Mouse (Mus musculus) midbrain, postnatal 0 days (tissue): ENCODE measurements at regions not wholly inside any gene's neighbourhood (a gene's known extent, or its start where the extent isn't known, plus 50 kb on each side); places are given as distances from the start of the nearest gene placed in this dataset.

Experiments used
- ATAC-seq: fragments of 200-750 bp; cut with Nextera tagmentation; 2 replicates; pipeline ENCODE4 v1.8.0; 2017; ENCODE audit warnings: moderate number of reproducible peaks, mild to moderate bottlenecking, moderate TSS enrichment, moderate library complexity; ENCODE audit not compliant: low FRiP score
- DNase-seq: peaks from one replicate; pipeline ENCODE4 v3.0.0-alpha.2; 2015; ENCODE audit warnings: low spot score
- H3K27ac ChIP-seq: fragments of 300-500 bp; sonication (generic); 2 replicates; pipeline ENCODE4 v1.5.1; 2014; ENCODE audit warnings: low read depth, mild to moderate bottlenecking, low read length, mixed read lengths
- H3K27me3 ChIP-seq: fragments of 300-500 bp; sonication (generic); 2 replicates; pipeline ENCODE4 v1.6.1; 2014; ENCODE audit warnings: low read length, control low read depth, mixed read lengths; ENCODE audit not compliant: insufficient read depth
- H3K36me3 ChIP-seq: fragments of 300-500 bp; sonication (generic); 2 replicates; pipeline ENCODE4 v1.6.1; 2014; ENCODE audit warnings: low read length, control low read depth, mixed read lengths; ENCODE audit not compliant: insufficient read depth
- H3K4me1 ChIP-seq: fragments of 300-500 bp; sonication (generic); 2 replicates; pipeline ENCODE4 v1.6.1; 2014; ENCODE audit warnings: mild to moderate bottlenecking, control low read depth, antibody characterized with exemption, low read length, mixed read lengths; ENCODE audit not compliant: insufficient read depth
- H3K4me2 ChIP-seq: fragments of 300-500 bp; sonication (generic); 2 replicates; pipeline ENCODE4 v1.6.1; 2014; ENCODE audit warnings: low read depth, mild to moderate bottlenecking, low read length, mixed read lengths; ENCODE audit not compliant: poor library complexity, severe bottlenecking
- H3K4me3 ChIP-seq: fragments of 300-500 bp; sonication (generic); 2 replicates; pipeline ENCODE4 v1.5.1; 2014; ENCODE audit warnings: low read depth, mild to moderate bottlenecking, low read length, moderate library complexity
- H3K9ac ChIP-seq: fragments of 300-500 bp; sonication (generic); replicated peaks from 2 replicates; pipeline ENCODE4 v1.6.1; 2014; ENCODE audit warnings: mild to moderate bottlenecking, low read length, moderate library complexity, mixed read lengths; ENCODE audit not compliant: poor library complexity, severe bottlenecking
- H3K9me3 ChIP-seq: fragments of 300-500 bp; sonication (generic); 2 replicates; pipeline ENCODE4 v1.6.1; 2016; ENCODE audit warnings: low read length, control low read depth
- CTCF ChIP-seq: IDR thresholded peaks from 2 replicates; pipeline ENCODE4 v1.5.1; 2016; ENCODE audit warnings: antibody characterized with exemption, mild to moderate bottlenecking
- WGBS: fragments of 180-500 bp; shearing (Covaris S2); extraction: QIAGEN DNeasy Blood & Tissue Kit; methylation state at CpG from one replicate; pipeline ENCODE4 v1.1.7; 2014; 5-methylcytosine and 5-hydroxymethylcytosine counted together

- H3K4me2 ChIP-seq, result no peak overlapping the region
- no peaks in the 10 kb centered on the region for H3K36me3 ChIP-seq
- DNase-seq, result no peak
- no peaks in the 10 kb centered on the region for H3K27me3 ChIP-seq
- WGBS, result 89% methylated on average over 12 of the region's 12 CpGs
- H3K4me3 ChIP-seq, result no peak overlapping the region
- TF ChIP-seq CTCF, result no peak
- H3K9ac ChIP-seq, result no peak overlapping the region
- no peaks in the 10 kb centered on the region for H3K4me1 ChIP-seq
- H3K9me3 ChIP-seq, result no peaks in the 10 kb centered on the region
- H3K27ac ChIP-seq, result no peak overlapping the region
- ATAC-seq, result no peak
Observed at GRCm38 (mm10) chr17:51649213-51649815, 183.8 kb downstream of the Satb1 start.

- WGBS, result 81% methylated on average over 2 of the region's 2 CpGs
- ATAC-seq, result no peak
Observed at GRCm38 (mm10) chr17:51646416-51646815, 186.7 kb downstream of the Satb1 start.

GRCm38 (mm10) chr17:51645866-51646265 lies 187.2 kb downstream of the Satb1 start:
- H3K27me3 ChIP-seq, result no peaks in the 10 kb centered on the region
- H3K4me3 ChIP-seq, result no peak overlapping the region
- DNase-seq, result no peak
- TF ChIP-seq CTCF, result no peak
- no peaks in the 10 kb centered on the region for H3K9me3 ChIP-seq
- H3K4me2 ChIP-seq, result no peak overlapping the region
- H3K4me1 ChIP-seq, result no peaks in the 10 kb centered on the region
- no peaks in the 10 kb centered on the region for H3K36me3 ChIP-seq
- no peak overlapping the region for H3K9ac ChIP-seq
- 93% methylated on average over 1 of the region's 1 CpGs for WGBS
- ATAC-seq, result no peak
- H3K27ac ChIP-seq, result no peak overlapping the region

More at GRCm38 (mm10) chr17:51646416-51646815, 186.7 kb downstream of the Satb1 start:
- Histone ChIP-seq H3K4me2 (no peak overlapping the region), H3K36me3 (no peaks in the 10 kb centered on the region), H3K9ac (no peak overlapping the region), H3K4me3 (no peak overlapping the region), H3K27me3 (no peaks in the 10 kb centered on the region), H3K27ac (no peak overlapping the region), H3K9me3 (no peaks in the 10 kb centered on the region), H3K4me1 (no peaks in the 10 kb centered on the region)
- no peak for TF ChIP-seq CTCF
- no peak for DNase-seq

GRCm38 (mm10) chr17:51642682-51643081 lies 190.4 kb downstream of the Satb1 start:
- no peak overlapping the region for H3K4me2 ChIP-seq
- H3K9ac ChIP-seq, result no peak overlapping the region
- no peak for TF ChIP-seq CTCF
- H3K36me3 ChIP-seq, result no peaks in the 10 kb centered on the region
- ATAC-seq (no peak), DNase-seq (no peak)
- WGBS, result 60% methylated on average over 2 of the region's 2 CpGs
- no peaks in the 10 kb centered on the region for H3K27me3 ChIP-seq
- H3K4me3 ChIP-seq, result no peak overlapping the region
- no peaks in the 10 kb centered on the region for H3K4me1 ChIP-seq
- H3K27ac ChIP-seq, result no peak overlapping the region
- H3K9me3 ChIP-seq, result no peaks in the 10 kb centered on the region

- no peak for ATAC-seq
- Histone ChIP-seq H3K27me3 (no peaks in the 10 kb centered on the region), H3K4me3 (no peak overlapping the region), H3K4me1 (no peaks in the 10 kb centered on the region), H3K4me2 (no peak overlapping the region), H3K36me3 (no peaks in the 10 kb centered on the region), H3K27ac (no peak overlapping the region), H3K9me3 (no peaks in the 10 kb centered on the region), H3K9ac (no peak overlapping the region)
- DNase-seq, result no peak
- WGBS, result 94% methylated on average over 4 of the region's 4 CpGs
- TF ChIP-seq CTCF, result no peak
Observed at GRCm38 (mm10) chr17:51635913-51636312, 197.2 kb downstream of the Satb1 start.

- no peaks in the 10 kb centered on the region for H3K36me3 ChIP-seq
- no peaks in the 10 kb centered on the region for H3K27me3 ChIP-seq
- H3K9me3 ChIP-seq, result no peaks in the 10 kb centered on the region
- ATAC-seq (no peak), DNase-seq (no peak)
- H3K27ac ChIP-seq, result no peak overlapping the region
- H3K4me3 ChIP-seq, result no peak overlapping the region
- no peaks in the 10 kb centered on the region for H3K4me1 ChIP-seq
- H3K9ac ChIP-seq, result no peak overlapping the region
- TF ChIP-seq CTCF, result no peak
- no peak overlapping the region for H3K4me2 ChIP-seq
- WGBS, result 55% methylated on average over 2 of the region's 2 CpGs
Observed at GRCm38 (mm10) chr17:51631574-51631973, 201.5 kb downstream of the Satb1 start.
